ENCODE assay signal across 12 mouse cellular contexts in the genomic region with DNA sequence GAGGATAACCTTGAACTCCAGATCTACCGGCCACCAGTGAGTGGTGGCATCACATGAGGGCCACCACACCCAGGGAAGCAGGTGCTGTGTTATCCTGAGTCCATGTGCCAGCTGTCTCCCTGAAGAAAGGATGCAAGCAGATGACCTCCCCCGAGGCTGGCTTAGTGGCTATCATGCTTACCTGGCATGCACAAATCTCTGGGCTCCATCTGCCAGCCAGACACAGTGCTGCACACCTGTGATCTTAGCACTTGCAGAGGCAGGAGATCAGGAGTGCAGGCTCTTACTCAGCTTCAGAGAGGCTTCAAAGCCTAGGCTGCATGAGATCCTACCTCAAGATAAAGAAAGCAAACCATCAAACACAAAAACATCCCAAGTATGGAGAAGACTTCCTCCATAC. TPM values are rescaled to one million over a fixed set of nuclear protein-coding genes. Genes with fewer than 3 reads are reported as not detected.
DNase-seq lines count a peak whose midpoint lies in the region; ATAC-seq and TF ChIP-seq lines count a peak whose summit lies in the region.
"Had no signal": no experiment of that assay in that cellular context is flagged by ENCODE, and none has a peak within 500 bp of the region (broad histone marks: within the 10 kb centered on the region; RNA-seq: fewer than 3 reads in every experiment).

No protein-coding gene starts in this region.

- peak overlapping the region; percentile 64 for H3K27ac ChIP-seq in heart, adult 2 months
- peak overlapping the region; percentile 32; the same call in 1 of the 2 replicates for H3K27ac ChIP-seq in left cerebral cortex, adult 2 months
- peak overlapping the region; percentile 24 for H3K27ac ChIP-seq in stomach, embryonic 16.5 days (ENCODE audit: low read length)
- no peak overlapping the region for H3K27ac ChIP-seq in hindbrain, embryonic 16.5 days (ENCODE audit: low read depth, low read length)
- H3K27ac ChIP-seq: limb, embryonic 12.5 days; neural tube, embryonic 15.5 days had no signal

- H3K9me3 ChIP-seq in stomach, embryonic 16.5 days (replicated peaks; ENCODE audit: control insufficient read depth, low read length): no peaks in the 10 kb centered on the region
- H3K9me3 ChIP-seq in hindbrain, embryonic 16.5 days (ENCODE audit: control insufficient read depth, low read length): no peaks in the 10 kb centered on the region
- H3K9me3 ChIP-seq: limb, embryonic 12.5 days; neural tube, embryonic 15.5 days had no signal

- peaks cover 3% of the 10 kb centered on the region for H3K36me3 ChIP-seq in heart, adult 2 months (ENCODE audit: control insufficient read depth, insufficient read depth, low read length)
- no peaks in the 10 kb centered on the region for H3K36me3 ChIP-seq in stomach, embryonic 16.5 days (ENCODE audit: control insufficient read depth, insufficient read depth, low read length)
- no peaks in the 10 kb centered on the region for H3K36me3 ChIP-seq in hindbrain, embryonic 16.5 days (ENCODE audit: control insufficient read depth, insufficient read depth, low read length)

- H3K4me2 ChIP-seq in stomach, embryonic 16.5 days (ENCODE audit: low read depth, low read length): no peak overlapping the region
- H3K4me2 ChIP-seq in hindbrain, embryonic 16.5 days (ENCODE audit: low read length): no peak overlapping the region
- H3K4me2 ChIP-seq: limb, embryonic 12.5 days; neural tube, embryonic 15.5 days had no signal

- TF ChIP-seq EP300 in heart, adult 2 months (IDR thresholded peaks at IDR 0.05; ENCODE audit: insufficient read depth, low read depth, low read length): no peak

- no peak overlapping the region for H3K9ac ChIP-seq in heart, adult 2 months (ENCODE audit: low read depth, low read length)
- no peak overlapping the region for H3K9ac ChIP-seq in stomach, embryonic 16.5 days (ENCODE audit: low read length)
- H3K9ac ChIP-seq in hindbrain, embryonic 16.5 days (ENCODE audit: low read depth, low read length): no peak overlapping the region
- H3K9ac ChIP-seq: limb, embryonic 12.5 days; neural tube, embryonic 15.5 days had no signal

- H3K4me1 ChIP-seq in heart, adult 2 months (ENCODE audit: control insufficient read depth, insufficient read depth, low read length): peaks cover 41% of the 10 kb centered on the region
- peaks cover 18% of the 10 kb centered on the region for H3K4me1 ChIP-seq in stomach, embryonic 16.5 days (ENCODE audit: control insufficient read depth, insufficient read depth, low read length)
- peaks cover 2% of the 10 kb centered on the region; the same call in 1 of the 2 replicates for H3K4me1 ChIP-seq in hindbrain, embryonic 16.5 days (ENCODE audit: control insufficient read depth, insufficient read depth, low read depth, low read length)
- H3K4me1 ChIP-seq: limb, embryonic 12.5 days had no signal

- no peak for TF ChIP-seq CTCF in heart, adult 2 months (IDR thresholded peaks at IDR 0.05)
- TF ChIP-seq CTCF in left cerebral cortex, adult 2 months (IDR thresholded peaks at IDR 0.05): no peak

- ATAC-seq in activated CD4-positive, CD25-positive, alpha-beta regulatory T cell, adult 4 months: peak; percentile 78
- no peak for ATAC-seq in stomach, embryonic 16.5 days (ENCODE audit: insufficient read depth, low FRiP score)
- no peak for ATAC-seq in hindbrain, embryonic 16.5 days
- ATAC-seq: forebrain, embryonic 16.5 days; midbrain, embryonic 16.5 days had no signal

- peaks cover 11% of the 10 kb centered on the region for H3K79me2 ChIP-seq in heart, adult 2 months (replicated peaks; ENCODE audit: control insufficient read depth, insufficient read depth, low read length)

- WGBS in heart, adult 2 months: 54% methylated on average over 2 of the region's 2 CpGs
- 79% methylated on average over 2 of the region's 2 CpGs for WGBS in stomach, embryonic 16.5 days
- 81% methylated on average over 2 of the region's 2 CpGs for WGBS in hindbrain, embryonic 16.5 days

- no peaks in the 10 kb centered on the region for H3K27me3 ChIP-seq in heart, adult 2 months (ENCODE audit: control insufficient read depth, insufficient read depth, low read length)
- H3K27me3 ChIP-seq in stomach, embryonic 16.5 days (ENCODE audit: control insufficient read depth, insufficient read depth, low read length): no peaks in the 10 kb centered on the region
- H3K27me3 ChIP-seq in hindbrain, embryonic 16.5 days (replicated peaks; ENCODE audit: control insufficient read depth, insufficient read depth, low read length): no peaks in the 10 kb centered on the region
- H3K27me3 ChIP-seq: limb, embryonic 12.5 days; neural tube, embryonic 15.5 days had no signal

- intact Hi-C loops in heart, adult 2 months (cut with DNase I): loop anchor here (2.0 kb wide), 1 partner anchor 17 kb away; no protein-coding TSS in a partner anchor
- intact Hi-C loops in left cerebral cortex, adult 2 months (cut with DNase I): no loop called here
- intact Hi-C loops in left cerebral cortex, postnatal 14 days (cut with DNase I): no loop called here

- TF ChIP-seq POLR2A in heart, adult 2 months (IDR thresholded peaks at IDR 0.05; ENCODE audit: insufficient read depth, low read depth, low read length): no peak

- DNase-seq in heart, adult 2 months: no peak
- DNase-seq in heart, adult 18-20 months: no peak
- DNase-seq in left cerebral cortex, adult 2 months (ENCODE audit: extremely low spot score in 1 of 2, low spot score in 2 of 2): no peak
- DNase-seq in left cerebral cortex, postnatal 14 days (ENCODE audit: low spot score in 2 of 2): no peak
- DNase-seq in testis, postnatal 14 days (ENCODE audit: low spot score): no peak

- no peak overlapping the region for H3K4me3 ChIP-seq in heart, adult 2 months
- H3K4me3 ChIP-seq in left cerebral cortex, adult 2 months: no peak overlapping the region
- no peak overlapping the region for H3K4me3 ChIP-seq in stomach, embryonic 16.5 days (replicated peaks; ENCODE audit: low read length)
- no peak overlapping the region for H3K4me3 ChIP-seq in hindbrain, embryonic 16.5 days (ENCODE audit: low read length)
- H3K4me3 ChIP-seq: limb, embryonic 12.5 days; neural tube, embryonic 15.5 days had no signal

RNA-seq across cellular contexts. Expression of a gene that starts 25.0 kb away (rescaled TPM):
- 10 to 100 TPM; 63.9 to 64.8 TPM for total RNA-seq in heart, adult 2 months (2021)
- 52.1 and 68.2 TPM in 2 replicates for polyA plus RNA-seq in heart, adult 2 months (2012; rRNA removed)
- 10 to 100 TPM; 58.1 to 65.1 TPM for total RNA-seq in heart, adult 18-20 months (2021)
- total RNA-seq in left cerebral cortex, adult 2 months (2021): 10 to 100 TPM; 56.1 to 61.0 TPM
- 10 to 100 TPM; 55.8 to 65.8 TPM for total RNA-seq in left cerebral cortex, postnatal 14 days (2021)
- 100 to 1,000 TPM; 100 to 114 TPM for polyA plus RNA-seq in activated CD4-positive, CD25-positive, alpha-beta regulatory T cell, adult 4 months (2017; shearing (Covaris generic))
- 81.4 and 97.2 TPM in 2 replicates for polyA plus RNA-seq in stomach, embryonic 16.5 days (2015; fragmentation: Nextera tagmentation; extraction: Ambion mirVana)
- 61.9 and 69.2 TPM in 2 replicates for polyA plus RNA-seq in hindbrain, embryonic 16.5 days (2015; fragmentation: Nextera tagmentation; extraction: Ambion mirVana)

RNA-seq across cellular contexts. Expression of a gene that starts 38.1 kb away (rescaled TPM):
- total RNA-seq in heart, adult 2 months (2021): 1 to 10 TPM; 8.3 to 8.5 TPM
- 19.2 and 20.8 TPM in 2 replicates for polyA plus RNA-seq in heart, adult 2 months (2012; rRNA removed)
- 10 to 100 TPM in 1 of 2 experiments, 1 to 10 TPM in 1; 7.7 to 11.3 TPM for total RNA-seq in heart, adult 18-20 months (2021)
- total RNA-seq in left cerebral cortex, adult 2 months (2021): 10 to 100 TPM; 26.2 to 35.7 TPM
- 10 to 100 TPM; 24.3 to 26.2 TPM for total RNA-seq in left cerebral cortex, postnatal 14 days (2021)
- polyA plus RNA-seq in activated CD4-positive, CD25-positive, alpha-beta regulatory T cell, adult 4 months (2017; shearing (Covaris generic)): 10 to 100 TPM; 34.0 to 38.8 TPM
- polyA plus RNA-seq in stomach, embryonic 16.5 days (2015; fragmentation: Nextera tagmentation; extraction: Ambion mirVana): 51.1 and 51.4 TPM in 2 replicates
- polyA plus RNA-seq in hindbrain, embryonic 16.5 days (2015; fragmentation: Nextera tagmentation; extraction: Ambion mirVana): 50.3 and 53.7 TPM in 2 replicates
